Mouse (Mus musculus) heart, embryonic 11.5 days (tissue): ENCODE measurements around the gene Chac1. TPM values are rescaled to one million over a fixed set of nuclear protein-coding genes. Genes with fewer than 3 reads are reported as not detected.

Experiments used
- ATAC-seq: fragments of 200-750 bp; cut with Nextera tagmentation; replicated peaks from 2 replicates; pipeline ENCODE4 v1.8.0; 2017; ENCODE audit warnings: moderate library complexity; ENCODE audit not compliant: insufficient number of reproducible peaks, low FRiP score, low TSS enrichment
- H3K27ac ChIP-seq: fragments of 300-500 bp; sonication (generic); 2 replicates; pipeline ENCODE4 v1.5.1; 2014; ENCODE audit warnings: mild to moderate bottlenecking, low read depth, low read length
- H3K27me3 ChIP-seq: fragments of 300-500 bp; sonication (generic); 2 replicates; pipeline ENCODE4 v1.6.1; 2014; ENCODE audit warnings: mild to moderate bottlenecking, low read length, mixed read lengths; ENCODE audit not compliant: control insufficient read depth, insufficient read depth
- H3K36me3 ChIP-seq: fragments of 300-500 bp; sonication (generic); 2 replicates; pipeline ENCODE4 v1.6.1; 2014; ENCODE audit warnings: mild to moderate bottlenecking, low read length, moderate library complexity, mixed read lengths; ENCODE audit not compliant: control insufficient read depth, insufficient read depth
- H3K4me1 ChIP-seq: fragments of 300-500 bp; sonication (generic); 2 replicates; pipeline ENCODE4 v1.6.1; 2014; ENCODE audit warnings: low read length; ENCODE audit not compliant: control insufficient read depth, insufficient read depth
- H3K4me2 ChIP-seq: fragments of 300-500 bp; sonication (generic); 2 replicates; pipeline ENCODE4 v1.6.1; 2014; ENCODE audit warnings: mild to moderate bottlenecking, moderate library complexity
- H3K4me3 ChIP-seq: fragments of 300-500 bp; sonication (generic); 2 replicates; pipeline ENCODE4 v1.5.1; 2014; ENCODE audit warnings: low read depth, low read length
- H3K9ac ChIP-seq: fragments of 300-500 bp; sonication (generic); 2 replicates; pipeline ENCODE4 v1.6.1; 2014; ENCODE audit warnings: mild to moderate bottlenecking, low read depth, low read length, moderate library complexity
- H3K9me3 ChIP-seq: fragments of 300-500 bp; sonication (generic); replicated peaks from 2 replicates; pipeline ENCODE4 v1.6.1; 2016; ENCODE audit warnings: low read length; ENCODE audit not compliant: control insufficient read depth
- WGBS: fragments of 180-500 bp; shearing (Covaris S2); extraction: QIAGEN DNeasy Blood & Tissue Kit; methylation state at CpG from one replicate; pipeline ENCODE4 v1.1.7; 2014; ENCODE audit not compliant: insufficient replicate concordance; 5-methylcytosine and 5-hydroxymethylcytosine counted together
- polyA plus RNA-seq: library from polyadenylated mRNA; unstranded; fragments of >200 nt; fragmentation: Nextera tagmentation; extraction: Ambion mirVana; gene quantifications from 2 replicates; pipeline ENCODE4 v1.2.1, GENCODE M21; 2014

Chac1 gene
- polyA plus RNA-seq, 1 experiment from 2014 or later, result 0.74 TPM

GRCm38 (mm10) chr2:119318043-119318710 is 32.9 kb upstream of the Chac1 start:
- no peak overlapping the region for H3K27ac ChIP-seq
- 58% methylated on average over 3 of the region's 3 CpGs for WGBS

GRCm38 (mm10) chr2:119320571-119320970 is 30.5 kb upstream of the Chac1 start:
- 44% methylated on average over 8 of the region's 8 CpGs for WGBS
- no peaks in the 10 kb centered on the region for H3K9me3 ChIP-seq
- peaks cover 29% of the 10 kb centered on the region for H3K4me1 ChIP-seq
- ATAC-seq, result no peak
- H3K4me3 ChIP-seq, result no peak overlapping the region
- no peak overlapping the region for H3K4me2 ChIP-seq
- H3K9ac ChIP-seq, result no peak overlapping the region
- H3K27ac ChIP-seq, result no peak overlapping the region
- peaks cover 55% of the 10 kb centered on the region for H3K27me3 ChIP-seq
- H3K36me3 ChIP-seq, result no peaks in the 10 kb centered on the region

More at GRCm38 (mm10) chr2:119318043-119318710, 32.9 kb upstream of the Chac1 start:
- Histone ChIP-seq H3K36me3 (no peaks in the 10 kb centered on the region), H3K9ac (no peak overlapping the region), H3K9me3 (no peaks in the 10 kb centered on the region), H3K27me3 (peaks cover 37% of the 10 kb centered on the region), H3K4me1 (peaks cover 21% of the 10 kb centered on the region), H3K4me3 (no peak overlapping the region), H3K4me2 (no peak overlapping the region)
- ATAC-seq, result no peak

- H3K27ac ChIP-seq, result no peak overlapping the region
- WGBS, result 3% methylated on average over 48 of the region's 48 CpGs
- H3K36me3 ChIP-seq, result no peaks in the 10 kb centered on the region
- no peak for ATAC-seq
- H3K9ac ChIP-seq, result peak overlapping the region; percentile 52; the same call in 1 of the 2 replicates
- H3K27me3 ChIP-seq, result peaks cover 69% of the 10 kb centered on the region
- no peaks in the 10 kb centered on the region for H3K9me3 ChIP-seq
- H3K4me1 ChIP-seq, result peaks cover 32% of the 10 kb centered on the region
- peak overlapping the region; percentile 74 for H3K4me2 ChIP-seq
- peak overlapping the region; percentile 44 for H3K4me3 ChIP-seq
Observed at GRCm38 (mm10) chr2:119321771-119322586, 29.1 kb upstream of the Chac1 start.

- Histone ChIP-seq H3K9ac (peak overlapping the region; percentile 52; the same call in 1 of the 2 replicates), H3K9me3 (no peaks in the 10 kb centered on the region), H3K4me2 (peak overlapping the region; percentile 74), H3K27me3 (peaks cover 75% of the 10 kb centered on the region), H3K4me1 (peaks cover 35% of the 10 kb centered on the region), H3K4me3 (peak overlapping the region; percentile 44), H3K27ac (no peak overlapping the region), H3K36me3 (no peaks in the 10 kb centered on the region)
- no peak; the same call in 1 of the 2 replicates for ATAC-seq
- 5% methylated on average over 35 of the region's 39 CpGs for WGBS
Observed at GRCm38 (mm10) chr2:119322587-119323300, 28.3 kb upstream of the Chac1 start.

- Histone ChIP-seq H3K4me2 (peak overlapping the region; percentile 96), H3K9me3 (no peaks in the 10 kb centered on the region), H3K36me3 (no peaks in the 10 kb centered on the region), H3K27me3 (peaks cover 85% of the 10 kb centered on the region), H3K27ac (no peak overlapping the region), H3K4me3 (peak overlapping the region; percentile 64), H3K9ac (no peak overlapping the region), H3K4me1 (peaks cover 36% of the 10 kb centered on the region)
- 7% methylated on average over 32 of the region's 32 CpGs for WGBS
- ATAC-seq, result no peak
Observed at GRCm38 (mm10) chr2:119323866-119324575, 27.0 kb upstream of the Chac1 start.

GRCm38 (mm10) chr2:119324576-119325318 is 26.3 kb upstream of the Chac1 start:
- ATAC-seq, result 0 out of 2 replicates have a peak, but pooled peaks have one; percentile 10
- 1% methylated on average over 32 of the region's 32 CpGs for WGBS
- Histone ChIP-seq H3K4me1 (peaks cover 36% of the 10 kb centered on the region), H3K27ac (no peak overlapping the region), H3K9ac (peak overlapping the region; percentile 74; the same call in 1 of the 2 replicates), H3K27me3 (peaks cover 88% of the 10 kb centered on the region), H3K4me2 (peak overlapping the region; percentile 96), H3K36me3 (no peaks in the 10 kb centered on the region), H3K9me3 (no peaks in the 10 kb centered on the region), H3K4me3 (peak overlapping the region; percentile 64)

GRCm38 (mm10) chr2:119325568-119326143 is 25.4 kb upstream of the Chac1 start, which contains the start of gene Dll4:
TSS of gene Dll4 (plus strand) at chr2:119325784.
- peaks cover 91% of the 10 kb centered on the region for H3K27me3 ChIP-seq
- 0 out of 2 replicates have a peak within 1 kb of the TSS, but pooled peaks have one; percentile 15 for H3K27ac ChIP-seq
- peak within 1 kb of the TSS; percentile 64 for H3K4me3 ChIP-seq
- no peaks in the 10 kb centered on the region for H3K9me3 ChIP-seq
- ATAC-seq, result peak; percentile 58
- peak within 1 kb of the TSS; percentile 74 for H3K9ac ChIP-seq
- under 1% methylated on average over 33 of the region's 33 CpGs for WGBS
- H3K36me3 ChIP-seq, result no peaks in the 10 kb centered on the region
- H3K4me1 ChIP-seq, result peaks cover 36% of the 10 kb centered on the region
- peak within 1 kb of the TSS; percentile 96 for H3K4me2 ChIP-seq
